Mouse (Mus musculus) hindbrain, embryonic 16.5 days (tissue): ENCODE data around the gene Il11. TPM values are rescaled to one million over a fixed set of nuclear protein-coding genes. Genes with fewer than 3 reads are reported as not detected.
A peak's percentile ranks its signal among the peaks of the same experiment; 100 is the strongest.

Experiments used
- ATAC-seq: fragments of 200-750 bp; cut with Nextera tagmentation; 2 replicates; pipeline ENCODE4 v1.8.0; 2017; ENCODE audit warnings: moderate TSS enrichment, moderate library complexity
- H3K27ac ChIP-seq: fragments of 300-500 bp; sonication (generic); 2 replicates; pipeline ENCODE4 v1.5.1; 2014; ENCODE audit warnings: low read depth, mild to moderate bottlenecking, control low read depth, low read length, moderate library complexity
- H3K27me3 ChIP-seq: fragments of 300-500 bp; sonication (generic); replicated peaks from 2 replicates; pipeline ENCODE4 v1.6.1; 2014; ENCODE audit warnings: low read length; ENCODE audit not compliant: control insufficient read depth, insufficient read depth
- H3K36me3 ChIP-seq: fragments of 300-500 bp; sonication (generic); 2 replicates; pipeline ENCODE4 v1.6.1; 2014; ENCODE audit warnings: mild to moderate bottlenecking, low read length, moderate library complexity, mixed read lengths; ENCODE audit not compliant: control insufficient read depth, insufficient read depth
- H3K4me1 ChIP-seq: fragments of 300-500 bp; sonication (generic); 2 replicates; pipeline ENCODE4 v1.6.1; 2014; ENCODE audit warnings: low read depth, low read length; ENCODE audit not compliant: control insufficient read depth, insufficient read depth
- H3K4me2 ChIP-seq: fragments of 300-500 bp; sonication (generic); 2 replicates; pipeline ENCODE4 v1.6.1; 2014; ENCODE audit warnings: mild to moderate bottlenecking, low read length, control low read depth, moderate library complexity
- H3K4me3 ChIP-seq: fragments of 300-500 bp; sonication (generic); 2 replicates; pipeline ENCODE4 v1.5.1; 2014; ENCODE audit warnings: mild to moderate bottlenecking, low read length, control low read depth, moderate library complexity
- H3K9ac ChIP-seq: fragments of 300-500 bp; sonication (generic); 2 replicates; pipeline ENCODE4 v1.6.1; 2014; ENCODE audit warnings: low read depth, mild to moderate bottlenecking, control low read depth, low read length, moderate library complexity
- H3K9me3 ChIP-seq: fragments of 300-500 bp; sonication (generic); 2 replicates; pipeline ENCODE4 v1.6.1; 2014; ENCODE audit warnings: mild to moderate bottlenecking, low read length, moderate library complexity; ENCODE audit not compliant: control insufficient read depth
- WGBS: fragments of 180-500 bp; shearing (Covaris S2); extraction: QIAGEN DNeasy Blood & Tissue Kit; methylation state at CpG from one replicate; pipeline ENCODE4 v1.1.7; 2014; 5-methylcytosine and 5-hydroxymethylcytosine counted together
- polyA plus RNA-seq: library from polyadenylated mRNA; unstranded; fragments of >200 nt; fragmentation: Nextera tagmentation; extraction: Ambion mirVana; gene quantifications from 2 replicates; pipeline ENCODE4 v1.2.1, GENCODE M21; 2015

Il11 gene
- polyA plus RNA-seq, 1 experiment from 2014 or later: 1.3 TPM

DNA sequence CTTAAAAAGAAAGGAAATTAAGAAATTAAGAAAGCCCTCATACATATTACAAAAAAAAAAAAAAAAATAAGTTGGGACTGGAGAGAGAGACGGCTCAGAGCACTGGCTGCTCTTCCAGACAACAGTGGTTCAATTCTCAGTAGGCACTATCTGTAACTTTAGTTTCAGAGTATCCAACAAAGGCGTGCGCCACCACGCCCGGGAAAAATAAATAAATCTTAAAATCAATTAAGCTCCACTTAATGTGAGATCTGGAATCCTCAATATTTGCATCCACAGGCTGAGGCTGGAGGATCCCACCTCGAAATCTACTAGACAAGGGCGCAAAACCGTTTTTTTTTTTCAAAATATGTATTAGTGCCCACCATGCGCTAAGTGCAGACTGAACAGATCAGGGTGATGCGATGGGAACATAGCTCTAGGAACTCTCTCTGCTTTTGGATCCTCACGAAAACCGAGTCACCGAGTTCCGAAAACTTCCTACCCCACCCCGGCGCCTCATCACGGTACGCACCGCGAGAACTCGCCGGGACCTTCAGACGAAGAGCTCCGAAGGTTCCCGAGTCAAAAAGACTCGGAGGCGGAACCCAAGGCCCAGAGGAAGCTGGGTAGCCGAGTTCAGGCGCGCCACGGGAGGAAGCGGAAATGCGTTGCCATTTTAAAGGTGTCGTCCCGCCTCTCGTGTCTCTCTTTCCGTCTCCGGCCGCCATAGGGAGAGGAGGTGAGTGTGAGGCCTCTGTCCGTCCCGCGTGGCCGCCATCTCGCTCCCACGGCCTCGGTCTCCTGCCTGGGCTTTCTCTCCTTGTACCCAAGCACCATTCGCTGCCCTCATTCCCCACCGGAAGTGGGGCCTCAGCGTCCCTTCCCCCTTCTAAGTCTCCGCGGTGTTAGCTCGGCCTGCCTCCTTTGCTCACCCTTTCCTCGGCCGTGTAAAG is 9.9 kb upstream of the Il11 start, which contains the start of gene Rpl28:
Rpl28 (plus strand) TSS at position 597 of the 935 bp plus-strand sequence.
- H3K9ac ChIP-seq: peak within 1 kb of the TSS; percentile 92
- H3K36me3 ChIP-seq: peaks cover 19% of the 10 kb centered on the region
- H3K4me1 ChIP-seq: peaks cover 17% of the 10 kb centered on the region
- ATAC-seq: peak; percentile 93
- H3K9me3 ChIP-seq: no peaks in the 10 kb centered on the region
- H3K27me3 ChIP-seq: peaks cover 2% of the 10 kb centered on the region; the same call in 1 of the 2 replicates
- H3K4me2 ChIP-seq: peak within 1 kb of the TSS; percentile 91
- peak within 1 kb of the TSS; percentile 89 for H3K27ac ChIP-seq
- H3K4me3 ChIP-seq: peak within 1 kb of the TSS; percentile 75
- WGBS: under 1% methylated on average over 52 of the region's 54 CpGs

DNA sequence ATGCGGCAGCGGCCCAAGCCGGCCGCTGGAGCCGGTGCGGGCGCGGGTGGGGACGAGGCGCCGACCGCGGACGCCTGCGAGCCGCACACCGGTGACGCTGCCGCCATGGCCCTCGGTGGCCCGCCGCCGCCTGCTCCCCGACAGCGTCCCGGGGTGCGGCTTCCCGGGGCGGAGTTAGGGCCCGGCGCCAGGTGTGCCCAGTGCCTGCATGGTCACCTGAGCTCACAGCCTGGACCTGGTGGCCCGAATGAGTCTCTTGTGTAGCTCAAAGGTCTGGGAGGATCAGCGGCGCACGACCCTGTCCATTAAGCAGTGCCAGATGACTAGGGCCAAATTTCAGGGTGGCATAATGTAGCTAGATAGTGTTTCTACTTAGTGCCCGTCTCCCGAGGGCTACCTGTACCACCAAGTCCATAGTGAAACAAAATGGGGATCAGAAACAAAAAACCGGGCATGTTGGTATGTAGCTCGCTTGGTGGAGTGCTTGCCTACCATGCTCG is 6.8 kb upstream of the Il11 start, which contains the start of gene Tmem238:
Tmem238 (minus strand) TSS at position 221 of the 500 bp plus-strand sequence.
- Histone ChIP-seq H3K36me3 (peaks cover 3% of the 10 kb centered on the region; the same call in 1 of the 2 replicates), H3K9me3 (no peaks in the 10 kb centered on the region), H3K9ac (peak within 1 kb of the TSS; percentile 87), H3K27ac (peak within 1 kb of the TSS; percentile 72), H3K4me2 (peak within 1 kb of the TSS; percentile 96), H3K27me3 (peaks cover 2% of the 10 kb centered on the region; the same call in 1 of the 2 replicates), H3K4me3 (peak within 1 kb of the TSS; percentile 66), H3K4me1 (peaks cover 17% of the 10 kb centered on the region)
- WGBS: 13% methylated on average over 21 of the region's 40 CpGs
- no peak for ATAC-seq

DNA sequence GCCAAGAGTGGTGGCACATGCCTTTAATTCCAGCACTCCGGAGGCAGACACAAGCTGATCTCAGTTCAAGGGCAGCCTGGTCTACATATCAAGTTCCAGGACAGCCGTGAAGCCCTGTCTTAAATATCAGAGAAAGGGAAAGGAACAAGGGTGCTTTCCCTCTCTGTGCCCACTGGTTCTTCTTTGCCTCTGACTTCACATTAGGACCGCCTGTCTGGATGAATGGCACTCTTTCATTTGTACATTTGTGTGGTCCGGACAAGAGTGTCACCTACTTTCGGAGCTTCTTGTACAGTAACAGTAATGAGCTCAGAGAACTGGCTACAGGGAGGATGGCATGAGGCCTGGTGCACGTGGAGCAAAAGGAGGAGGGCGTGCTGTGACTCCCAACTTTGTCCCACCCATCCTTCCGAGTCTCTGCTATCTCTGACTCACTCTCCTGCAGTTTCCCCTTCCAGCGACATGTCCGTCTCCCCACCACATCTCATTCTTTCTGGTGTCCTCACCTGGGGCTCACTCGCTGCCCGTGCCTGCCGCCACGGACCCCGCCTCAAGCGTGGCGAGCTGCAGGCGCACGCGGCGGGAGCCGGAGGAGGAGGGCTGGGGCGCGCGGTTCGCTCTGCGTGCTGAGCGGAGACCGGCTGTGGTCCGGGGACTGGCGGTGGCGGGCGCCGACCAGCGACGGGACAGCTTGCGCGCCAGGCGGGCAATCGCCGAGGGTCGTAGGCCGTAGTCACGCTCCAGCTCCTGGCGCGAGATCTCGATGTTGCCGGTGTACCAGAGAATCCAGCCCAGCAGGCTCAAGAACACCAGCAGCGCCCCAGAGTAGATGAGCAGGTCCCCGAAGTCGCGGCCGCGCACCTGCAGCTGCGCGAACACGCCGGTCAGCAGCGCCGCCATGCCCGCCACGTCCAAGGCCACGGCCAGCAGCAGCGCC is 6.1 kb upstream of the Il11 start:
- Histone ChIP-seq H3K9me3 (no peaks in the 10 kb centered on the region), H3K27me3 (peaks cover 2% of the 10 kb centered on the region; the same call in 1 of the 2 replicates), H3K9ac (peak overlapping the region; percentile 87), H3K36me3 (no peaks in the 10 kb centered on the region), H3K4me1 (peaks cover 13% of the 10 kb centered on the region), H3K4me2 (peak overlapping the region; percentile 96), H3K27ac (peak overlapping the region; percentile 72), H3K4me3 (peak overlapping the region; percentile 66)
- ATAC-seq: peak; percentile 43
- WGBS: 3% methylated on average over 52 of the region's 64 CpGs

DNA sequence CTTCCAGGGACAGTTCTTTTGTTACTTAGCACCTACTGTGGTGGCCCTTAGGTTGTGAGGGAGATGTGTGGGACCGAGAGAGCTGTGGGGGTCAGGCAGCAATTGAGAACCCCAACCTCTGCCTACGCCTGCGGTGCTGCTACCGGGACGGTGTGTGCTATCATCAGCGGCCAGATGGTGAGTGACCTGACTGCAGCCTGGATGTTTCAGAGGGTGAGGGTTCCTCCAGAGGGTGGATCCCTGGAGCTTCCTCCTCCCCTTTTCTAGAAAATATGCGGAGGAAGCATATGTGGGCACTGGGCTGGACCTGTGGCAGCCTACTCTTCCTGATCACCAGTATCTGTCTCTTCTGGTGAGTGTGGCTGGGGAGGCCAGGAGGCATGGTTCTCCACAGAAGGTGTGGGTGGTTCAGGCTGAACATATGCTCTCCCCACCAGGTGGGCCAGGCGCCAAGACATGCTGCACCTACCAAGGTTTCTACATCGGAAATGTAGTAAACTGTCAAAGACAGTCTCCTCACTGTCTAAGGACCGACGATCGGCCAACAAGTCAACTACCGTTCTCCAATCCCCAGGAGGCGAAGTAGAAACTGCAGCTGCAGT is 1.1 kb upstream of the Il11 start:
- H3K4me1 ChIP-seq: peaks cover 6% of the 10 kb centered on the region
- WGBS: 90% methylated on average over 14 of the region's 14 CpGs
- no peak overlapping the region for H3K4me3 ChIP-seq
- H3K36me3 ChIP-seq: no peaks in the 10 kb centered on the region
- no peaks in the 10 kb centered on the region for H3K9me3 ChIP-seq
- H3K27me3 ChIP-seq: peaks cover 8% of the 10 kb centered on the region
- ATAC-seq: no peak
- H3K4me2 ChIP-seq: no peak overlapping the region
- no peak overlapping the region for H3K27ac ChIP-seq
- no peak overlapping the region for H3K9ac ChIP-seq

DNA sequence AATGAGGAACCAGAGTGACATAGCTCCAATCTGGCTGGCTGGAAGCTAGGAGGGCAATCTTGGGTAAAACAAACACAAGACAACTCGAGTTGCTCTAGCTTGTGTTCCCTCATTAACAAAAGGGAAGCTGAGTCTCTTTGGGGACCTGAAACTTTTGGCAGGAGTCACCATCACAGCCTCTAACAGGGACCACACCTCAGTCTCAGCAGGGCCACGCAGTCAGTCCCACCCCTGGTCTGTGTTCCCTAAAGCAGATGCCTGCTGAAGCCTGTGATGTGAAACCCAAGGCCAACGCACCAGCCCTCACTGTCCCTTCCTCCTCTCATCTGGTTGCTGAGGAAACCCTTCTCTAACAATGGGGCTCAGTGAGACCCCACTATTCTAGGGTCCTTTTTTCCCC is 529 bp downstream of the Il11 start:
- Histone ChIP-seq H3K9me3 (no peaks in the 10 kb centered on the region), H3K9ac (no peak overlapping the region), H3K4me3 (no peak overlapping the region), H3K36me3 (no peaks in the 10 kb centered on the region), H3K27ac (no peak overlapping the region), H3K27me3 (peaks cover 25% of the 10 kb centered on the region), H3K4me2 (no peak overlapping the region), H3K4me1 (peaks cover 4% of the 10 kb centered on the region; the same call in 1 of the 2 replicates)
- ATAC-seq: no peak
- 61% methylated on average over 3 of the region's 3 CpGs for WGBS

DNA sequence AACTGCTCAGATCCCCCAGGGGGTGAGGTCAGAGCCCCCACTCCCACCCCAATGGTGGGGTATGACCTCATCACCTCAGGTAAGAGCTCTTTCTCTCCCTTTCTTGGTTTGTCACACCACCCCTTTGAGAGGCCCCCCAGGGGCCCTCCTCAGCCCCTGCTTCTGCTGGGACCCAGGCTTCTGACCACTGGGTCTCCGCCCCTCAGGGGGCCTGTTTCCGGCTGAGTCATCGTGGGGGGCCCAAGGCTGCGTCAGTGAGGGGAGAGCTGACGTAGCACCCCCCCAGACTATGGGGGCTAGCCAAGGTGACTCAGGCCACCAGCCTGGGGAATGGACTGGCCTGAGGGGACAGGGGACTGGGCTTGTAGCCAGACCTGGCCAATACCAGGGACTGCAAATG is 2.7 kb downstream of the Il11 start:
- Histone ChIP-seq H3K4me3 (no peak overlapping the region), H3K9ac (no peak overlapping the region), H3K36me3 (no peaks in the 10 kb centered on the region), H3K4me2 (no peak overlapping the region), H3K9me3 (no peaks in the 10 kb centered on the region), H3K4me1 (peaks cover 8% of the 10 kb centered on the region; the same call in 1 of the 2 replicates), H3K27ac (no peak overlapping the region), H3K27me3 (peaks cover 44% of the 10 kb centered on the region)
- ATAC-seq: no peak
- WGBS: 34% methylated on average over 5 of the region's 5 CpGs

DNA sequence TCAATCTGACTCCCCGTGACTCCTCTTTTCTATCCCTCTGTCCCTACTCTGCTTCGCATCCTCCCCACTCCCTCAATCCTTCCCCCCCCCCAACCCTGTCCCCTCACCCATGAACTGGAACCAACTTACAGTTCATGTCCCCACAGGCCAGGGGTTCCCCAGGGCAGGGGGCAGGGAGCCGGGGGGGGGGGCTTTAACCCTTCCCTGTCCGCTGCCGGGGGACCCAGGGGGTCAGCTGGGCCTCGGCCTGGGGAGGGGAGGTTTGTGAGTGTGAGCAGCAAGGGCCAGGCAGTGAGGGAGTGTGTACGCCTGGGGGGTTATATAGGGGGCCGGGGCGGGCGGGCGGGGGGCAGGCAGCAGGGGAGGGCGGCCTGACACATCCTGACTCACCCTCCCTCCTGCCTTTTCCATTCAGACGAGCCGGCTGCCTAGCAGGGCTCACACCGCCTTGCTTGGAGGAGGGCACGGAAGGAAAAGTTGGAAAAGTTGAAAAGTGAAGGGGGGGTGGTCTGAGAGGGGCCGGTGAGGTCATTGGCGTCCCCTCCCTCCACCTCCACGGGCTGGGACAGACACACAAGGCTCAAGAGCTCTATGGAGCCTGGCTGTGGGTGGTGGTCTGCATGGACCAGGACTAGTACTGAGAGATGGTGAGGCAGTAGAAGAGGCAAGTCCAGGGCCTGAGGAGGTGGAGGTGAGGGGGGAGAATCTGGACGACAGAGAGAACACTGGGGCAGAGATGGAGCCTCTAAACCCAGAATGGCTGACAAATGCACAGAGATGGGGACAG is 4.6 kb downstream of the Il11 start:
- Histone ChIP-seq H3K4me1 (peaks cover 8% of the 10 kb centered on the region; the same call in 1 of the 2 replicates), H3K27ac (no peak overlapping the region), H3K27me3 (peaks cover 45% of the 10 kb centered on the region), H3K4me2 (no peak overlapping the region; the same call in 1 of the 2 replicates), H3K9me3 (no peaks in the 10 kb centered on the region), H3K9ac (no peak overlapping the region), H3K36me3 (no peaks in the 10 kb centered on the region), H3K4me3 (no peak overlapping the region)
- 3% methylated on average over 15 of the region's 20 CpGs for WGBS
- no peak for ATAC-seq
